Mouse (Mus musculus): ENCODE data around the gene Spata6.

The Spata6 gene

DNA sequence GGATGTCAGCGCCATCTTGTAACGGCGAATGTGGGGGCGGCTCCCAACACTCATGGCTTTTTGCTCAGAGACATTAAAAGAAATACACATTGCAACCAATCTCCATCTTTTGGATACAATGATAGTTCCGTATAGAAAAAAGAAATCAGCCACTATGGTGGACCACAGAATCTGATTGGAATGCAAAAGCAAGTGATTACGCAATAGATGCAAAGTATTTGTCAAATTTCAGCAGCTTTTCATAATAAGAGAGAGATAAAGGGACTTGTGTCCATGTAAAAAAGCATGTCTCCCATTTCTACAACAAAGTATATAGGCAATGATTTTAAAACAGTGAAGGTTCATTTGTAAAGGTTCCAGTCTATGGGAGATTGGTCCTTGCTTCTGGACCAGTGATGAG is 119.1 kb downstream of the Spata6 start:
- peak; percentile 14 for DNase-seq (ENCODE audit: low read depth)

GRCm38 (mm10) chr4:111852626-111853025 is 132.8 kb downstream of the Spata6 start:
- peak; percentile 90 for DNase-seq (ENCODE audit: low read depth)

- DNase-seq (ENCODE audit: low read depth): no peak
These were observed 146.9 kb downstream of the Spata6 start for GRCm38 (mm10) chr4:111866701-111867100.

- DNase-seq (ENCODE audit: low read depth): no peak
These were observed 148.1 kb downstream of the Spata6 start for GRCm38 (mm10) chr4:111867743-111868401.
